Mouse (Mus musculus) layer of hippocampus, postnatal 36 days (tissue): ENCODE results near the gene Tank. TPM values are rescaled to one million over a fixed set of nuclear protein-coding genes. Genes with fewer than 3 reads are reported as not detected.
A peak's percentile ranks its signal among the peaks of the same experiment; 100 is the strongest.

Experiments used
- DNase-seq, 2 experiments: peaks; one replicate each; pipeline ENCODE4 v3.0.0; 2022
- total RNA-seq, 2 experiments: library from RNA; stranded (reverse); gene quantifications; 2 replicates each; pipeline ENCODE4 v1.2.3; 2021

Tank gene
- total RNA-seq, 2 experiments from 2014 or later, result 27.9 to 31.2 TPM

GRCm38 (mm10) chr2:61580555-61581080 lies 2.2 kb downstream of the Tank start:
- DNase-seq, result no peak

GRCm38 (mm10) chr2:61582578-61583315 lies 4.4 kb downstream of the Tank start:
- DNase-seq, result no peak

- no peak for DNase-seq
Observed at GRCm38 (mm10) chr2:61585447-61585846, 7.1 kb downstream of the Tank start.

GRCm38 (mm10) chr2:61586166-61586565 lies 7.8 kb downstream of the Tank start:
- DNase-seq, result no peak

- DNase-seq, result no peak
Observed at GRCm38 (mm10) chr2:61590751-61591150, 12.4 kb downstream of the Tank start.

- no peak for DNase-seq
Observed at GRCm38 (mm10) chr2:61592095-61592494, 13.7 kb downstream of the Tank start.

- DNase-seq, result no peak
Observed at GRCm38 (mm10) chr2:61592699-61593029, 14.3 kb downstream of the Tank start.

- DNase-seq, result peak; percentile 82 to 84
Observed at GRCm38 (mm10) chr2:61593030-61593811, 14.8 kb downstream of the Tank start.

GRCm38 (mm10) chr2:61593871-61594304 lies 15.5 kb downstream of the Tank start:
- DNase-seq, result no peak

GRCm38 (mm10) chr2:61599730-61600129 lies 21.3 kb downstream of the Tank start:
- DNase-seq, result no peak

- DNase-seq, result no peak
Observed at GRCm38 (mm10) chr2:61603461-61603860, 25.1 kb downstream of the Tank start.

- DNase-seq, result no peak
Observed at GRCm38 (mm10) chr2:61606942-61607341, 28.6 kb downstream of the Tank start.

- no peak for DNase-seq
Observed at GRCm38 (mm10) chr2:61623996-61624395, 45.6 kb downstream of the Tank start.

- DNase-seq, result no peak
Observed at GRCm38 (mm10) chr2:61630864-61631555, 52.6 kb downstream of the Tank start.

- DNase-seq, result no peak
Observed at GRCm38 (mm10) chr2:61635099-61635498, 56.7 kb downstream of the Tank start.

- DNase-seq, result no peak
Observed at GRCm38 (mm10) chr2:61638182-61638581, 59.8 kb downstream of the Tank start.

GRCm38 (mm10) chr2:61642452-61643368 lies 64.3 kb downstream of the Tank start:
- DNase-seq, result peak in 1 of 2 experiments; percentile 48

GRCm38 (mm10) chr2:61651206-61651605 lies 72.8 kb downstream of the Tank start:
- no peak for DNase-seq

GRCm38 (mm10) chr2:61651640-61652039 lies 73.3 kb downstream of the Tank start:
- no peak for DNase-seq

GRCm38 (mm10) chr2:61655046-61655381 lies 76.6 kb downstream of the Tank start:
- no peak for DNase-seq

- DNase-seq, result peak; percentile 63 to 68
Observed at GRCm38 (mm10) chr2:61655382-61656281, 77.2 kb downstream of the Tank start.
